Mouse (Mus musculus): ENCODE results near the gene Spats1.
"Not testable (repeated sequence)": the region's sequence is repeated elsewhere in the genome, so short reads cannot be mapped to it uniquely, and the experiment has no call there.

Gene Spats1

DNA sequence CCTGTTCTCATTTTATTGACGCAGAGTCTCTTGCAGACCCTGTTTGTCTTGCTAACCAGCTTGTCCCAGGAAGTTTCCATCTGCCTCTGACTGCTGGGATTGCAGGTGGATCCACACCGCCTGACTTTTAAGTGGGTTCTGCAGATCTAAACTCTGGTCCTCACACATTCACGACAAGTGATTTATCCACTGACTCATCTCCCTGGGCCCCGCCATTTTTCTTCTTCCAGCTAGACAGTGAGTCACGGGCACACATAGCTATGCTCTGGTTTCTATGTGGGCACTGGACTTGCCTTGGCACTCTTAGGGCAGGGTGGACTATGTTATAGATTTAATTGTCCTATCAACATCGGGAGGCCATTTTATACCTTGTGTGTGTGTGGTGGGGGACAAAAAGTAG, 14.5 kb upstream of the Spats1 start:
- no peak for DNase-seq (ENCODE audit: low spot score in 2 of 2)

DNA sequence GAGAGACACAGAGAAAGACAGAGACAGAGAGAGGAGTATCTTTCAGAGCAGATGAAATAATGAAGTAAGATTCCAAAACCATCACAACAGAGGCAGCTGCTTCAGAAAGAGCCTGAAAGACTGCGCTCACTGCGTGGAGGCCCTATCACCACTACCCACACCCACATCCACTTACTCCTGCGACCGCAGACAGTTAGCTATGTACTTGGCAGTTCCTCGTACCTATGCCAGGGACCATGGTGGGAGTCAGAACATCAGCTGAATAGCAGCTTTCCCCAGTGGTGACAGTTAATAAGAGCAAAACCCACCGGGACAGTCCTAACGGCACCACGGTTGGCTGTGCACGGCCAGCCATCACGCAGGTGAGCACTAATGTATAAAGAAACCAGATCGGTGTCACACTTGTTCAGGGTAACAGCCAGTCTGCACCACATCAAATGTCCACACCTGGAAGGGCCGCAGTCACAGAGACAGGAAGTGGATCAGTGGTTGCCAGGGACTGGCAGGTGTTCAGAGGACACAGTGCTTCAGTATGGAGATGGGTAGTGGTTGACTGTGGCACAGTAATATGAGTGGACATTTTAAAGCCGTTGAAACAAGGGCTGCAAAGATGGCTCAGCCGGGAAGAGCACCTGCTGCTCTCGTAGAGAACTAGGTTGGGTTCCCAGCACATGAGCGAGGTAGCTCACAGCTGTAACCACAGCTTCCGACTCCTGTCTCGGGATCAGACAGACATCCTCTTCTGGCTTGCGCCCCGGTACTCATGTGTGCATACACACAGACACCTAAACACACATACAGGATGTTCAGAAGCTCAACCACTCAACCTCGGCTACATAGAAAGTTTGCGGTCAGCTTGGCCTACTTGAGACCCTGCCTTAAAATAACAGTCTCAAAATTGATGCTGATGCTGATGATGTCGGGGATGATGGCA, 13.4 kb upstream of the Spats1 start:
- DNase-seq (ENCODE audit: low spot score in 2 of 2) = no peak

GRCm38 (mm10) chr17:45487216-45487615, 12.0 kb upstream of the Spats1 start:
- DNase-seq (ENCODE audit: low spot score in 2 of 2) = no peak

- DNase-seq (ENCODE audit: low spot score in 2 of 2) = no peak
Measured at GRCm38 (mm10) chr17:45485581-45485980, 10.4 kb upstream of the Spats1 start.

DNA sequence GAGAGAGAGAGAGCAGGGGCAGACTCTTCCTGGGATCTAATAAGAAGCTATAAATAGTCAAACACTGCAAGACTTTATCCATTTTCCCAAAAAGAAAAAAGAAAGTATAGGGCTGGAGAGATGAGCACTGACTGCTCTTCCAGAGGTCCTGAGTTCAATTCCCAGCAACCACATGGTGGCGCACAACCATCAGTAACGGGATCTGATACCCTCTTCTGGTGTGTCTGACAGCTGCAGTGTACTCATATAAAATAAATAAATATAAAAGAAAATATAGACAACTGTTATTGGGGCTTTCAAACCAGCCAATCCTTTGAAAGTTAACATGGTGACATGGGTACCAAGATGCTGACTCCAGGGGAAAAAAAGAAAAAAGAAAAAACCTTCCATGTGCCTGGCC, 5.2 kb upstream of the Spats1 start:
- no peak for DNase-seq (ENCODE audit: low spot score in 2 of 2)

- peak; percentile 81 to 92 for DNase-seq (ENCODE audit: low spot score in 2 of 2)
Measured at GRCm38 (mm10) chr17:45478234-45478825, 3.1 kb upstream of the Spats1 start.

GRCm38 (mm10) chr17:45474146-45474545, 1.1 kb downstream of the Spats1 start:
- DNase-seq (ENCODE audit: low spot score in 2 of 2) = no peak

GRCm38 (mm10) chr17:45473667-45474066, 1.5 kb downstream of the Spats1 start:
- no peak for DNase-seq (ENCODE audit: low spot score in 2 of 2)

- DNase-seq (ENCODE audit: low spot score in 2 of 2) = no peak
Measured at GRCm38 (mm10) chr17:45470726-45471125, 4.5 kb downstream of the Spats1 start.

- DNase-seq (ENCODE audit: low spot score in 2 of 2) = no peak
Measured at GRCm38 (mm10) chr17:45468302-45468701, 6.9 kb downstream of the Spats1 start.

DNA sequence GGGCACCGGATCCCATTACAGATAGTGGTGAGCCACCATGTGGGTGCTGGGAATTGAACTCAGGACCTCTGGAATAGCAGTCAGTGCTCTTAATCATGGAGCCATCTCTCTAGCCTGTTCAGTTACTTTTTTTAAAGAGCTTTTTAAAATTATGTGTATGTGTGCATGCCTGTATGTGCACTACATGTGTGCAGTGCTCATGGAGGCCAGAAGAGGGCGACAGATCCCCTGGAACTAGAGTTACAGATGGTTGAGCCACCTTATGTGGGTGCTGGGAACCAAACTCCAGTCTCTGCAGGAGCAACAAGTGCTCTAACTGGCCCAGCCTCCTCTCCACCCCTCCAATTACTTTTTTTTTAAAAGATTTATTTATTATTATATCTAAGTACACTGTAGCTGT, 8.5 kb downstream of the Spats1 start:
- DNase-seq (ENCODE audit: low spot score in 2 of 2) = no peak

DNA sequence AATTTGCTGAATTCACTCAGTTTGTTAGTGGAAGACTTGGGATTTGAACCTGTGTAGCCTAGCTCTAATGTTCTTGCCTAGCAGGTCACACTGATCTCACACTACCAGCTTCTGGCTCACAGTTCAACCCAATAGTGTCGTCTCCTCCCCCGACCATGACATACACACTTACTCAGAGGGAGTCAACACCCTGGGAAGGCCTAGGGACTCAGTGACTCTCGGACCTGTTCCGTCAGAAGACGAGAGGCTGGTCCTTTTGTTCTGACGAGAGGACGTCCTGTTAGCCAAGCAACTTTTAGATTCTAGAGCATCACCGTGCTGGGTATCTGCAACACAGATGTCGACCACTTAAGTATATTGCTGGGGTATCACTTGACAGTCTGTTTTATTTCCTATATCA, 11.0 kb downstream of the Spats1 start:
- DNase-seq (ENCODE audit: low spot score in 2 of 2) = no peak

GRCm38 (mm10) chr17:45462506-45462905, 12.7 kb downstream of the Spats1 start:
- DNase-seq (ENCODE audit: low spot score in 2 of 2) = no peak

- no peak for DNase-seq (ENCODE audit: low spot score in 2 of 2)
Measured at GRCm38 (mm10) chr17:45459062-45459461, 16.2 kb downstream of the Spats1 start.

GRCm38 (mm10) chr17:45458516-45458915, 16.7 kb downstream of the Spats1 start:
- no peak for DNase-seq (ENCODE audit: low spot score in 2 of 2)

DNA sequence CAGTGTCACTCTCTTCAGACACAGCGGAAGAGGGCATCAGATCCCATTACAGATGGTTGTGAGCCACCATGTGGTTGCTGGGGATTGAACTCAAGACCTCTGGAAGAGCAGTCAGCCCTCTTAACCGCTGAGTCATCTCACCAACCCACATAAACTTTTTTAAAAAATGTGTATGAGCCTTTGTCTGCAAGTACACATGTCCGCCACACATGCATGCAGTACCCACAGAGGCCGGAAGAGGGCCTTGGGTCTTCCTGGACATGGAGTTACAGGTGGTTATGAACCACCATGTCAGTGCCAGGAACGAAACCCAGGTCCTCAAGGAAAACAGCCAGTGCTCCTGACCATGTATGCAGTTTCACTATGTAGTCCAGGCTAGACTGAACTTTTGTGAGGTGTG, 17.7 kb downstream of the Spats1 start:
- no peak for DNase-seq (ENCODE audit: low spot score in 2 of 2)

DNA sequence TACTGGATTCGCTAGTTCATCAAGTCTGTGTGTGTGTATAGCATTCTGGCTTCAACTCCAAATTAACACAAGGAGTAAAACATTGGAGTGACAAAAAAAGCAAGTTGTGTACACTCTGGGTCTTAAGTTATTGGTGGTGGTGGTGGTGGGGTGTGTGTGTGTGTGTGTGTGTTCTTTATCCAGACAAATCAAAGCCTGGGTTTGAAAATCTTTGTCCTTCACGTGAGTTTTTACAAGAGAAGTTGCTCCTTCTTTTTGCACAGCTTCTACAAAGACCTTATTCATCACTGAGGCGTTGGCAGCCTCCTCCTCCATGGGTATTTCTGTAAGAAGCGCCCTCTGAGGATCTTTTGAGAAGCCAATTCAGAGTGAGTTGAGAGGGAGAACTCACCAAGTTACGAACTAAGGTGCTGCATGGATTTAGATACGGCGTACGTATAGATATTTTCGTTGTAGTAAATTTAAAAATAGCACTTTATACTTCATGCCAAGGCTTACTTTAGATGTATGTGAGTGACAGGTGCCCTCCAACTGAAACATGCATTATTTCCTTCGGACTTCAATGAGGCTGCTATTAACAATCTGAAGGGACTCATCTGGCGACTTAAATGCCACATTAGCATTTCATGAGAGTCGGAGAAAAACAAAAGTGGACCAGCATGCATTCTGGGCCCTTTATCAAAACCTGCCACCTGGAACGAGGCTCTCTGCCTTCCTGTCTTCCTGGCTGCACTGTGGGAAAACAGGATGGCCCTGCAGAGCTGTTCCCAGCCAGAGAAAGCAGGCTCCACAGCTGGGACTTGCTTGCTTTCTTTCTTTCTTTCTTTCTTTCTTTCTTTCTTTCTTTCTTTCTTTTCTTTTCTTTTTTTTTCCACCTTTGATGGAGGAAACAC, 18.7 kb downstream of the Spats1 start:
- no peak for DNase-seq (ENCODE audit: low spot score in 2 of 2)

GRCm38 (mm10) chr17:45455783-45456182, 19.4 kb downstream of the Spats1 start:
- DNase-seq (ENCODE audit: low spot score in 2 of 2) = not testable (repeated sequence)

- no peak for DNase-seq (ENCODE audit: low spot score in 2 of 2)
Measured at GRCm38 (mm10) chr17:45454794-45455193, 20.4 kb downstream of the Spats1 start.

GRCm38 (mm10) chr17:45452271-45452670, 22.9 kb downstream of the Spats1 start:
- no peak for DNase-seq (ENCODE audit: low spot score in 2 of 2)

DNA sequence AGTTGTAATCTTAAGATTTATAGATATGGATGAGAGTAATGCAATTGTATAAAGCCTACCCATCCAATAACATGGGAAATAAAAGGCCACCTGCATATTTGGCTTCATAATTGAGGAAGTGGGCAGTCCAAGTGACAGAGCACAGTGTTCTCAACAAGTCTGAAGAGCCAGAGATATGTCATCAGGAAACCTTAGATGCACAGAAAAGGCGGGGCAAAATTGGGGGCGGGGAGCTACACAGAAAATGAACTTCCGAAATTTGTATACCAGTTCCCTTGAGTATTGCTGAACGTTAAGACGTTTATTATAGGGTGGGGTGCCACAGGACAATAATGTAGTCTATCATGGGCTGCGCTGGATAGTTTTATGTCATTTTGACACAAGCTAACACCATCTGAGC, 25.1 kb downstream of the Spats1 start:
- no peak for DNase-seq (ENCODE audit: low spot score in 2 of 2)

DNA sequence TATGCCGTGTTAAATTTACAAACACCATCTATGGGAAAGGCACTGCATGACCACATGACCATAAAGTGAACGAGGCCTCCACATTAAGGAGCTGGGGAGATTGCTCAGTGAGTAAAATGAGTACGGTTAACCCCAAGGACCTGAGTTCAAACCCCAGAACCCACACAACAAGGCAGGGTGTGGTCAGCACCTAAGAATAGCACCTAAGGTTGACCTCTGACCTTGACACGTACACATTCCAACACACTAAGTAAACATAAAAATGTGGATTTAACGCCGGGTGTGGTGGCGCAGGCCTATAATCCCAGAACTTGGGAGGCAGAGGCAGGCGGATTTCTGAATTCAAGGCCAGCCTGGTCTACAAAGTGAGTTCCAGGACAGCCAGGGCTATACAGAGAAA, 25.6 kb downstream of the Spats1 start:
- no peak for DNase-seq (ENCODE audit: low spot score in 2 of 2)
